Mouse (Mus musculus): ENCODE measurements around the gene Bmt2. TPM values are rescaled to one million over a fixed set of nuclear protein-coding genes. Genes with fewer than 3 reads are reported as not detected.
A peak's percentile ranks its signal among the peaks of the same experiment; 100 is the strongest.

The Bmt2 gene
- polyA plus RNA-seq, 1 experiment: 2.6 TPM

GRCm38 (mm10) chr6:13690398-13690797 lies 12.6 kb upstream of the Bmt2 start:
- no peak for TF ChIP-seq POLR2A (IDR thresholded peaks at IDR 0.05; ENCODE audit: low read depth, low read length)
- TF ChIP-seq CTCF (IDR thresholded peaks at IDR 0.05; ENCODE audit: extremely low read depth, insufficient read depth, insufficient read length, insufficient replicate concordance): no peak
- no peak overlapping the region for H3K27ac ChIP-seq (ENCODE audit: insufficient read depth, low read length)
- no peak for DNase-seq (ENCODE audit: low read depth in 1 of 2, low spot score in 2 of 2)
- H3K27me3 ChIP-seq (ENCODE audit: control insufficient read depth, insufficient read depth, low read length): no peaks in the 10 kb centered on the region
- H3K4me3 ChIP-seq (ENCODE audit: extremely low read depth, insufficient read depth, insufficient read length): no peak overlapping the region
- peaks cover 2% of the 10 kb centered on the region; the same call in 1 of the 2 replicates for H3K4me1 ChIP-seq (ENCODE audit: control insufficient read depth, insufficient read depth, insufficient read length)
- no peaks in the 10 kb centered on the region for H3K36me3 ChIP-seq (ENCODE audit: control insufficient read depth, insufficient read depth, low read length)

DNA sequence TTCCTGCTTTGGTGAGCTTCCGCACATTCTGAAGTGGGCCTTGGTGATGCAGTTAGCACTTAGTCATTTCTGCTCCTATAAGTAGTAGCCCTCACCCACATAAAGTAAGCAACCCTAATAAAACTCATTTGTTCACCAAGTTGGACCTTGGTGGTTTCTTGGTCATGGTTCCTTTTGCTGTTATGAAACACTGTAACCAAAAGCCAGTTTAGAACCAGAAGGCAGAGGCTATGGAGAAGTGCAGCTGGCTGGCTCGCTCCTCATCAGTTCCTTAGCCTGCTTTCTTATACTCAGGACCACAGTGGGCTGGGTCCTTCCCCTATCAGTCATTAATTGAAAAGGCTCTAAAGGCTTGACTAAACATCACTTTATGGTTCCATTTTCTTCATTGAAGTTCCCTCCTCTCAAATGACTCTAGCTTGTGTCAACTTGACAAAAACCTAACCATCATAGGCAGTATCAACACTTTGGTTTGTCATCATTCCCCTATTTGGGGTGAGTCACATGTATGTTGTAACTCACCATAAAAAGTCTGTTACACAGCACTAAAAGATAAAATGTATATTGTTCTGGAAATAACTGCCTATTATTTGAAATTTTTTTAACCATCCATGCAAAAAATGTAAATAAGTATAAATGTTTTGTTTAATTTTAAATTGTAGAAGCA lies 6.3 kb upstream of the Bmt2 start:
- H3K4me3 ChIP-seq (ENCODE audit: extremely low read depth, insufficient read depth, insufficient read length): no peak overlapping the region
- 89% methylated on average over 2 of the region's 2 CpGs for WGBS
- H3K36me3 ChIP-seq (ENCODE audit: control insufficient read depth, insufficient read depth, low read length): no peaks in the 10 kb centered on the region
- no peaks in the 10 kb centered on the region for H3K4me1 ChIP-seq (ENCODE audit: control insufficient read depth, insufficient read depth, insufficient read length)
- no peak for TF ChIP-seq POLR2A (IDR thresholded peaks at IDR 0.05; ENCODE audit: low read depth, low read length)
- no peak for TF ChIP-seq CTCF (IDR thresholded peaks at IDR 0.05; ENCODE audit: extremely low read depth, insufficient read depth, insufficient read length, insufficient replicate concordance)
- H3K27ac ChIP-seq (ENCODE audit: insufficient read depth, low read length): no peak overlapping the region
- no peaks in the 10 kb centered on the region for H3K27me3 ChIP-seq (ENCODE audit: control insufficient read depth, insufficient read depth, low read length)
- no peak for DNase-seq (ENCODE audit: low read depth in 1 of 2, low spot score in 2 of 2)

- Histone ChIP-seq H3K27me3 (ENCODE audit: control insufficient read depth, insufficient read depth, low read length) (no peaks in the 10 kb centered on the region), H3K36me3 (ENCODE audit: control insufficient read depth, insufficient read depth, low read length) (no peaks in the 10 kb centered on the region), H3K27ac (ENCODE audit: insufficient read depth, low read length) (peak overlapping the region; percentile 89), H3K4me3 (ENCODE audit: extremely low read depth, insufficient read depth, insufficient read length) (peak overlapping the region; percentile 54), H3K4me1 (ENCODE audit: control insufficient read depth, insufficient read depth, insufficient read length) (peaks cover 8% of the 10 kb centered on the region)
- DNase-seq (ENCODE audit: low read depth in 1 of 2, low spot score in 2 of 2): no peak
- TF ChIP-seq CTCF (IDR thresholded peaks at IDR 0.05; ENCODE audit: extremely low read depth, insufficient read depth, insufficient read length, insufficient replicate concordance): no peak
- no peak; the same call in 1 of the 2 replicates for TF ChIP-seq POLR2A (IDR thresholded peaks at IDR 0.05; ENCODE audit: low read depth, low read length)
- 39% methylated on average over 5 of the region's 5 CpGs for WGBS
These were observed 583 bp upstream of the Bmt2 start for GRCm38 (mm10) chr6:13678349-13678748.

DNA sequence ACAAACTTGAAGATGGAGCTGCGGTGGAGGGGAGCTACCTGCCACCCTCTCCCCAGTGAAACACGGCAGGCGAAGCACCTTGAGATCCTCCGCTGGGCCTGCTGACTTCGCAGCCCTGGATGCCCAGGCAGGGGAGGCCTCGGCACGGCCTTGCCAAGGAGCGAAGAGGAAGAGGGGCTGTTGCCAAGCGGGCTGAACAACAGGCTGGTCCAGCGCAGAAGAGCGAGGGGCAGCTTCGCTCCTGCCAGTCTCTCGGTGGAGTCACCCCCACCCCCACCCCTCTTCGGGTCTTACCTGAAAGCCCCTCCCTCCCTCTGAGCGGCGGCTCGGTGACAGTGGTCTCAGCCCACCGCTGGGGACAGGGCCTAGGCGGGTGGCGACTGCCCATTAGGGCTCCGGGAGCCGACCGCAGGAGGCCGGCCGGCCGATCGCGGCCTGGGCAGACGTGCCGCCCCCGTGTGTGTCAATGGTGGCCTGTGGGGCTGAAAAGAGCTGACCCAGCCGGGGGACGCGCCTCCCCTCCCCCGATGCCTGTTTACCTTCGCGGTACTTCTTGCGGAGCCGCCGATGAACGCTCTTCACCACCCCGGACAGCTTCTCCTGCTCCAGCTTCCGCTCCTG lies 515 bp downstream of the Bmt2 start:
- 1% methylated on average over 42 of the region's 43 CpGs for WGBS
- no peaks in the 10 kb centered on the region for H3K36me3 ChIP-seq (ENCODE audit: control insufficient read depth, insufficient read depth, low read length)
- H3K27ac ChIP-seq (ENCODE audit: insufficient read depth, low read length): peak overlapping the region; percentile 96
- peak in 1 of 2 experiments; percentile 38 for DNase-seq (ENCODE audit: low read depth in 1 of 2, low spot score in 2 of 2)
- H3K4me3 ChIP-seq (ENCODE audit: extremely low read depth, insufficient read depth, insufficient read length): peak overlapping the region; percentile 90
- H3K27me3 ChIP-seq (ENCODE audit: control insufficient read depth, insufficient read depth, low read length): no peaks in the 10 kb centered on the region
- TF ChIP-seq CTCF (IDR thresholded peaks at IDR 0.05; ENCODE audit: extremely low read depth, insufficient read depth, insufficient read length, insufficient replicate concordance) (no peak), POLR2A (IDR thresholded peaks at IDR 0.05; ENCODE audit: low read depth, low read length) (no peak)
- peaks cover 8% of the 10 kb centered on the region for H3K4me1 ChIP-seq (ENCODE audit: control insufficient read depth, insufficient read depth, insufficient read length)

DNA sequence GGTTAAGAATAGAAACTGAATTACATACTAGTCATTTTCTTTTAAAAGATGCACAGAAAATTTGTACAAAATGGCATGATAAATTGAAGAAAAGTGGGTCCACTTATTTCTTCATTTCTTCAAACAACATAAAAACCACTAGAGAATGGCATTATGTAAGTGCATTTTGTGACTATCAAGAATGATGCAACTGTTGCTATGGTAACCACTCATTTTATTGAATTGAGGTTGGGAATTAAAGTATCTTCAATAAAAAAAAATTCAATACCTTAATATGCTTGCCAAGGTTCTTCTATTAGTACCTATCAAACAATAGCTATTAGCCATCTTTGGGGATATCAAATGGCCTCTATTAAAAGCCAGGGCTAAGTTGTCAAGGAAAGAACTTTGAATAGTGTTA lies 1.6 kb downstream of the Bmt2 start:
- H3K36me3 ChIP-seq (ENCODE audit: control insufficient read depth, insufficient read depth, low read length): no peaks in the 10 kb centered on the region
- DNase-seq (ENCODE audit: low read depth in 1 of 2, low spot score in 2 of 2): no peak
- TF ChIP-seq POLR2A (IDR thresholded peaks at IDR 0.05; ENCODE audit: low read depth, low read length) (no peak), CTCF (IDR thresholded peaks at IDR 0.05; ENCODE audit: extremely low read depth, insufficient read depth, insufficient read length, insufficient replicate concordance) (no peak)
- no peak overlapping the region; the same call in 1 of the 2 replicates for H3K4me3 ChIP-seq (ENCODE audit: extremely low read depth, insufficient read depth, insufficient read length)
- H3K4me1 ChIP-seq (ENCODE audit: control insufficient read depth, insufficient read depth, insufficient read length): peaks cover 8% of the 10 kb centered on the region
- no peak overlapping the region for H3K27ac ChIP-seq (ENCODE audit: insufficient read depth, low read length)
- H3K27me3 ChIP-seq (ENCODE audit: control insufficient read depth, insufficient read depth, low read length): no peaks in the 10 kb centered on the region

GRCm38 (mm10) chr6:13674600-13675305 lies 3.0 kb downstream of the Bmt2 start:
- no peak overlapping the region for H3K4me3 ChIP-seq (ENCODE audit: extremely low read depth, insufficient read depth, insufficient read length)
- peaks cover 8% of the 10 kb centered on the region for H3K4me1 ChIP-seq (ENCODE audit: control insufficient read depth, insufficient read depth, insufficient read length)
- 87% methylated on average over 5 of the region's 5 CpGs for WGBS

More at GRCm38 (mm10) chr6:13674600-13675305, 3.0 kb downstream of the Bmt2 start:
- TF ChIP-seq POLR2A (IDR thresholded peaks at IDR 0.05; ENCODE audit: low read depth, low read length) (no peak), CTCF (IDR thresholded peaks at IDR 0.05; ENCODE audit: extremely low read depth, insufficient read depth, insufficient read length, insufficient replicate concordance) (no peak)
- DNase-seq (ENCODE audit: low read depth in 1 of 2, low spot score in 2 of 2): no peak
- Histone ChIP-seq H3K27ac (ENCODE audit: insufficient read depth, low read length) (no peak overlapping the region), H3K27me3 (ENCODE audit: control insufficient read depth, insufficient read depth, low read length) (no peaks in the 10 kb centered on the region), H3K36me3 (ENCODE audit: control insufficient read depth, insufficient read depth, low read length) (no peaks in the 10 kb centered on the region)

All from spleen, adult 2 months (tissue).